Mouse (Mus musculus) cortical plate, adult 2 months (tissue): ENCODE results near the gene N4bp1.

Source experiments
- CTCF ChIP-seq: fragments of 200-500 bp; IDR thresholded peaks from 2 replicates; pipeline ENCODE4 v1.5.1; 2011; ENCODE audit warnings: mild to moderate bottlenecking, control low read depth, low read length; ENCODE audit not compliant: insufficient read depth; ENCODE audit errors: extremely low read depth
- POLR2A ChIP-seq: fragments of 200-500 bp; IDR thresholded peaks from 2 replicates; pipeline ENCODE4 v1.6.1; 2011; ENCODE audit warnings: mild to moderate bottlenecking, low read length, control low read depth; ENCODE audit not compliant: insufficient read depth; ENCODE audit errors: extremely low read depth

GRCm38 (mm10) chr8:86902656-86903055 is 17.6 kb upstream of the N4bp1 start:
- no peak for TF ChIP-seq POLR2A
- no peak for TF ChIP-seq CTCF
